Mouse (Mus musculus) T-cell, adult 2 months (primary cell): ENCODE measurements around the gene Cdk5r1.
A peak's percentile ranks its signal among the peaks of the same experiment; 100 is the strongest.
"Not testable (repeated sequence)": the region's sequence is repeated elsewhere in the genome, so short reads cannot be mapped to it uniquely, and the experiment has no call there.

Source experiments
- DNase-seq: peaks from one replicate; pipeline ENCODE4 v3.0.0; 2022; ENCODE audit warnings: low spot score

Cdk5r1 gene

DNA sequence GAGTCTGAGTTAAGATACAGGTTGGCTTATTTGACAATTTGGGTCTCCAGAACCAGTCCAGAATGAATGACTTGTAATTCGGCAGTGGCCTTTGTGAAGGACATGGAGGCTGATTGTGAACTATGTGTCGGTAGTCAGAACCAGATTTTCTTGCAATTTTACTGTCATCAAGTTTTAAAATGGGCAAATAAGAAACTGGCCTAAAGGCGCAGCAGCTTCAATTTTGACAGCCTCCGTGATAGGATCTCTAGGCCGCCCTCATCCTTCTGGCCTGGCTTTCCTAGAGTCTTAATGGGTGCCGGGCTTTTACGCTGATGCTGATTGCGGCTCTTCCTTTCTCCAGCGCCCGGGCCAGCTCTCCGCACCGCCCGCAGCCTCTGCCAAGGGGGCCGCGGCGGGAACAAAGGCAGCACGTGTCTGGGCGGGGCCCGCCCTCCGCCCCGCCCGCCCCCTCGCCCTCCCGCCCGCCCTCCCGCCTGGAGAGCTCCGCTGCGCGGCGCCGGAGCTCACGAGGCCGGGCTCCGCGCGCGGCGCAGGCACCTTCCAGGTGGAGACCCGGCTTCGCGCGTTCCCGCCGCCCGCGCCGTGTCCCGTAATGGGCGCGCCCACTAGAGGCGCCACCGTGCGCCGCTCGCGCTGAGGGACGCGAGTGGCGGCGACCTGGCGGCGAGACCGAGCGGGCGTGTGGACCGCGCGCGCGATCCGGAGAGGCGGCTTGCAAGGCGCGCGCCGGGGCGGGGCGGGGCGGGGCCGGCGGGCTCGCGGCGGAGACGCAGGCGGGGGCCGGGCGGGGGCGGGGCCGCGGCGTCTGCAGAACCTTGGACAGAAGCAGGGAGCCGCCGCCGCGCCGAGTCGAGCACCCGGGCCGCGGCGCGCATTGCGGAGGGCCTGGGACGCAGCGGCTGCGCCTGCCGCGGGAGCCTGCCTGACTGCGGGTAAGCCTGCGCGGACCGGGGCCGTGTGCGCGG lies at the start of gene Cdk5r1:
TSS of gene Cdk5r1 (plus strand) at position 802 of the 968 bp plus-strand sequence.
- peak; percentile 91 for DNase-seq

DNA sequence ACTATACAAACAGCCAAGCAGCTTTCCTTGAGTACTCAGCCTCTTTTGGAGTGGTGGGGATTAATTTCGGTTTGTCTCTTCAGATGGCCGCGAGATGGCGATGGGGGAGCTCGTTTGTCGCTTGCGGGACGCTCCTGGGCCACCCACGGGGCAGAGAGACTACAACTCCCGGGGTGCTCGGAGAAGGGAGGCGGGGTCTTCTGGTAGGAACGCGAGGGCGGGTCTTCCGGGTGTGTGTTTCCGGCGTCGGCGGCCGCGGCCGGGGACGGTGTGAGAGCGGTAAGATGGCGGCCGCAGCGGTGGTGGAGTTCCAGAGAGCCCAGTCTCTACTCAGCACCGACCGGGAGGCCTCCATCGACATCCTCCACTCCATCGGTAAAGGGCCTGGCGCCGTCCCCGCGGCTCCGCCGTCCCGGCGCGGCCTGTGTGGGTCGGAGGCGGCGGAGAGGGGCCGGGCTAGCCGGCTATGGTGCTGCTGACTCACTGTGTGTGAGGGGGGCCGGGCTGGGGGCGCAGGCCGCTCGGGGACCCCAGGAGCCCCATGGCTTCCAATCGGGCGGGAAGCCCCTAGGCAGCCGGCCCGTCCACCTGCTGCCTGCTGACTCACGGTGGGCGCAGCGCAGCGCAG lies 48.3 kb upstream of the Cdk5r1 start, which contains the start of gene Psmd11:
TSS of gene Psmd11 (plus strand) at position 235 of the 628 bp plus-strand sequence.
- peak; percentile 97 for DNase-seq

DNA sequence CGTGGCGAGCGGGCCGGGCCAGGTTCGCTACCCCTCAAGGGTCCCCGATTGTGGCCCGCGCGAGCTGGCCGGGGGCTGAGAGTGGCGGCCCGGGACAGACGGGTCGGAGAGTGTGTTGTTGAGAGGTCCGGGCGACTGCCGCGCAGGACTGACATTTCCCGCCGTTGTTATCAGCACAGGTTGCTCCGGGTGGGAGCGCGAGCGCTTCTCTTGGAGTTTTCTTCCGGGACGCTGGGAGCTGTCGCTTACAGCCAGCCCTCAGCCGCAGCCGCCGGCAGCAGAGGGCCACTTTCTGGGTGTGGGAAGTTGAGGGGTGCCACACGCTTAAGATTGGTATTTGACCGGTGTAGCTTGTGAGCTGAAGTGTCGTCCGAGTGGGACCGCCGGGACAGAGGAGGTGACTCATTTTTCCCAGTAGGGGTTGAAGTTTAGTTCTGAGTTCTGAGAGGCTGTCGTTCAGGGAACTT lies 47.8 kb upstream of the Cdk5r1 start:
- DNase-seq, result no peak

DNA sequence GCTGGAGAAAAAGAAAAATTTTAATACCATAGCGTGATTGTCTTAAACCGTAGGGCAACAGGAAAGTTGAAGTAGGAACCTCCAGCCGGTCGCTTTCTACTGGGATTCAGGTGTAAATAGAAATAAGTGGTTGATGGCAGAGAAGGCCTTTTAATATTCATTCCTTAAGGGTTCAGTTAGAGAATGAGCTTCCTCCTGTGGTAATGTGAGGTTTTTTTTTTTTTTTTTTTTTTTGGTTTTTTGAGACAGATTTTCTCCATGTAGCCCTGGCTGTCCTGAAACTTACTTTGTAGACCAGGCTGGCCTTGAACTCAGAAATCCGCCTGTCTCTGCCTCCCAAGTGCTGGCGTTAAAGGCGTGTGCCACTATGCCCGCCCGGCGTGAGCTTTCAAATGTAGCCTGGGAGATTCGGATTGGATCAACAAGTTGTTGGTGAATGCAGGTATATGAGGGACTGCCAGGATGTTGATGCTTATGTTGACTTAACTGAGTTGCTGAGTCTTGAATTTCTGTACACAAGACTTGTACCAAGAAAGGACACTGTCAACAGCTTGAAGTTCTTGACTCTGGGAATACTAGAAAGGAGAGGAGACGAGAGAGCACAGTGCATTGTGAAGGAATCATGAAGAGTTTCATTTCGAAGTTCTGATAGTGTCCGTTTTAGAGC lies 47.2 kb upstream of the Cdk5r1 start:
- DNase-seq, result no peak

DNA sequence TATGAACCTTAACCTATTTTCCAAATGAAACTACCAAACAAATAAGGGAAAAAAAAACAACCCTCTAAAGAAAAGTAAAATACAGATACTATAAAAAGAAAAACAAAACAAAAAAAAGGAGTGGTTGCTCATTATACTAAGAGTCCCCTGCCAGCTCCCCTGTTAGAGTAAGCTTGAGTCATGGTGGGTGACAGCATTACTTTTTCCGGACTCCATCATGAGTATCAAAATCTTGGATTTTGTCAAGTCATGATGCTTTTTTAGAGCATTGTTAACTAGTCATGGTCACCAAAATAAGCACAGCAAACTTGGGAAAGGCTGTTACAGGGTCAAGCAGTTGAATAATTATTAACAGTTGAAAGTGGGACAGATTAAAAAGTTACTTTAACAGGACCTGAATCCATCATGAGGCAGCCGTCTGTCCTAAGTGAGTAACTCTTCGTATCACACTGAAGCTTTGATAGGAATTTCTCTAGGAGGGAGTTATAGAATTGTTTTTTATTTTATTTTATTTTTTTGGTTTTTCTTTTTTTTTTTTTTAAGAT lies 46.4 kb upstream of the Cdk5r1 start:
- no peak for DNase-seq

DNA sequence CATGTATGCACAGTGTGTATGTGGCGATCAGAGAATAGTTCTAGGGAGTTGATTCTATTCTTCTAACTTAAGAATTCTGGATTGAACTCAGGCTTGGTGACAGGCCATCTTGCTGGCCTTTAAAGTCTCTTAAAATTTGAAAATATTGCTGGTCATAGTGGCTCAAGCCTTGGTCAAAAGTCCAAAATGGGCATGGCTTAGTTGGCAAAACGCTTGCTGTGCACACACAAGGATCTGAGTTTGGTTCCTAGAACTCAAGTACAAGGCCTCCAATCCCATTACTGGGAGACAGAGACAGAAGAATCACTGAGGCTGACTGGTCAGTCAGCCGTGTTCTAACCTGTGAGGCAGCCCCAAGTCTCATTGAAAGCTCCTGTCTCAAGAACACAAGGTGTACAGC lies 29.9 kb upstream of the Cdk5r1 start:
- no peak for DNase-seq

DNA sequence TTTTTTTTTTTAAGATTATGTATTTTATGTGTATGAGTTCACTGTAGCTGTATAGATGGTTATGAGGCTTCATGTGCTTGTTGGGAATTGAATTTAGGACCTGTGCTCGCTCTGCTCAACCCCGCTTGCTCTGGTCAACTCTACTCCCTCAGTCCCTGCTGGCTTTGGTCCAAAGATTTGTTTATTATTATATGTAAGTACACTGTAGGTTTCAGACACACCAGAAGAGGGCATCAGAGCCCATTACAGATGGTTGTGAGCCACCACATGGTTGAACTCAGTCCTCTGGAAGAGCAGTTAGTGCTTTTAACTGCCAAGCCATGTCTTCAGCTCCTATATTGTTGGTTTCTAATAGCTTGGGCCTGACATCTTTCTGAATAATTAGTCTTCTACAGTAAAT lies 27.0 kb upstream of the Cdk5r1 start:
- DNase-seq, result no peak

DNA sequence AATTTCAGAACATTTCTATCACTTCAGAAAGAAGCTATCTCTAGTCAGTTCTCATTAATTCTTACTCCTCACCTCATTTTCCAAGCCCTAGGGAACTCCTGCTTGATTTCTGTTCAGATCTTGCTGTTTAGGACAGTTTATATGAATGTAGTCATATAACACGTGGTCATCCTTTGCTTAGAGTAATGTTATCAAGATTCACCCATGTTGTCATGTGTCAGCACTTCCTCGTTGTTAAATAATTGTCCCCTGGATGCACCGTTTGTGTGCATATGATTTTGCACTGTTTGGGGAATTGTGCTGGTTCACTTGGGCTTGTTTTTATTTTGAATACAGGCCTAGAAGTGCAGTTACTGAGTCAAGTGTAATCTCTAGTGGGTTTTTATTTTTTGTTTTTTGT lies 24.6 kb upstream of the Cdk5r1 start:
- no peak for DNase-seq

DNA sequence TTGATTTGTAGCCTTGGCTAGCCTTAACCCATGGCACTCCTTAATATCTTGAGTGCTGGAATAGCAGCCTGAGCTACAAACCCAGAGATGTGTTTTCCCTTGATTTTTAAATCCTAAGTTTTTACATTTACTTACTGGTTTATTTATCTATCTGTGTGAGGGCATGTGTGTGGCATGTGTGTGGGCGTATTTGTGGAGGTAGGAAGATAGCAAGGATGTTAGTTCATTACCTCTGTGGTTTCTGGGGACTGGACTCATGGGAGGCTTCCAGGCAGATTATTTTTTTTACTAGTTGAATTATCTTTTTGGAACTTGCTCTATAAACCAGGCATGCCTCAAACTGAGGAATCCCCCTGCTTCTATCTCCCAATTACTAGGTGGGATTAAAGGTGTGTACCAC lies 23.6 kb upstream of the Cdk5r1 start:
- DNase-seq, result no peak

DNA sequence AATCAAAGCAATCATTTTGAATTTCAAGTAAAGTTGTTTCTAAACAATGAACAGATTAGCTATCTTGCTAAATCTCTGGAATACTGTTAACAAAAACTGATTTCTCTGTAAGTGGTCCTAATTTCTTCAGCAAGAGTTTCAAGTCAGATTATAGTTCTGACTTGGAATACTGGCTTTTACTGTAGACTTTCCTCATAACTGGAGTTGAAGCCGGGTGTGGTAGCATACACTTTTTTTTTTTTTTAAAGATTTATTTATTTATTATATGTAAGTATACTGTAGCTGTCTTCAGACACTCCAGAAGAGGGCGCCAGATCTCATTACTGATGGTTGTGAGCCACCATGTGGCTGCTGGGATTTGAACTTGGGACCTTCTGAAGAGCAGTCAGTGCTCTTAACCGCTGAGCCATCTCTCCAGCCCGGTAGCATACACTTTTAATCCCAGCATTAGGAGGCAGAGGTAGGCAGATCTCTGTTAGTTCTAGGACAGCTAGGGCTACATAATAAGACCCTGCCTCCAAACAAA lies 13.2 kb upstream of the Cdk5r1 start:
- DNase-seq, result not testable (repeated sequence)

DNA sequence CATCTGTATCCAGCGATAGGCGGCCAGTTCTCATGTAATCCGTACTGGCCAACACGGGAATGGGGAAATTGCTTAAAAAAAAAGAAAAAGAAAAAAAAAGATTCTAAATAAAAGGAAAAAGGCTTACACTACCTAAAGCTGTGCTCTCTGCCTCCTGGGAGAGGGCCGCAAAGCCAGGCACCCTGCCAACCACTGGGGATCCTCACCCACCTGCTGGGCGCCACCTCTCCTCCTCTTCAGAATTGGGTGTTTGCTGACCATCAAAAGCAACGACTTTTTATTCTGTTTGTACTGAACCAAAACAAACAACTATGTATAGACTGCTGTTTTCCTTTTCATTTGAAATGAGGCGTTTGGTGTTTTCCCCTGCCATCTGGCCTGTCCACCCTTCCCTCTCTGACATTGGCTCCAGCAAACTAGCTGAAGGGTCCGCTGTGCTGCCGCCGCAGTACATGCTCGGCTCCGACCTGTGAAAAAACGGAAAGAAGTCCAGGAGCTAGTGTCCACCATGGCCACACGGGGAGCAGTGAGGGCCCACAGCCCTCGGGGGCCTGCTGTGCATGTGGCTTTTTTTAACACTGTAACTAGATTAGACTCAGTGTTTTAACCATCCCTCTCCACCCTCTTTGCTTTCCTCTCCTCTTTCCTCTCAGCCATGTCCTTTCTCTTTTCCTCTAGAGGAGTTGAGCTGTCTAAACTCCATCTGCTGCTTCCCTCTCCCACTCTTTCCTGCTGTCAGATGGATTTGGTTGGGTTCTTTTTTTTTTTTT lies 4.8 kb upstream of the Cdk5r1 start:
- no peak for DNase-seq

DNA sequence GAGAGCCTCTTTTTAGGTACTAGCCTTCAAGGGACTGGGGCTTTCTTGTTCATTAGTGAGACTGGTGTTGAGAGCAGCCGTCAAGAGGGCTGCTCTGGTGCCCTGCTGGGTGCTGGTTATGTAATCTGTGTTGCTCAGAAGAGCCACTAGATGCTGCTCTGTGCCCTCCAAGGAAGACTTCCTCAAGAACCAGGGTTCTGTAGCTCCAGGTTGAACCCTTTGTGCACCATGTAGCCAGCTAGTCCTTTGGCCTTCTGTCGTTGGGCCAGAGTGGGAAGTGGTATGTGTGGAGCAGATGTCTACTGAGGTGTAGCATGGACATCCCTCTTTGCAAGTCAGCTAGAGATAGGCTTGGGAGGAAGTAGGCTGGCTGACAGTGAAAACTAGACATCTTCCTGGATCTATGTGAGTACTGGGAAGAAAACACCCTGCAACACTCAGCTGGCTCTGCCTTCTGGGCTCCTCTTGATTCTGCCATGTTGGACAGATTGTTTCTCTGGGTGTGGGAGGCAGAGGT lies 2.6 kb upstream of the Cdk5r1 start:
- DNase-seq, result no peak

DNA sequence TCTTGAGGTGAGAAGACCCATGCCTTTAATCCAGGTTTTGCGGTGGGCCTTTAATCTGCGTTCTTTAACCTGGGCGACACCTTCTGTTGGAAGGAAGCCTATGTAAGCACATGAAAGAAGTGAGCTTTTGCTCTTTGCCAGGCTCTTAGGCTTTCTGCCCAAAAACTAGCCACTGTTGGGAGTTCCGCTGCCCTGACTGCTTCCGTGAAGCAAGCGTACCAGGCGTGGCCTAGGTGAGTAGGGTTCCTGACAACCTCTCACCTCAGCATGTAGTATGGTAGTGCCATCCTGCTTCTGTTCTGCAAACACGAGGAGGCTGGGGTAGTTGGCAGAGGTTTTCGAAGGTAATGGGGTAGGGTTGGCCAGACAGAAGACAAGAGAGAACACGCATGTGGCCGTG lies 2.0 kb upstream of the Cdk5r1 start:
- DNase-seq, result no peak

DNA sequence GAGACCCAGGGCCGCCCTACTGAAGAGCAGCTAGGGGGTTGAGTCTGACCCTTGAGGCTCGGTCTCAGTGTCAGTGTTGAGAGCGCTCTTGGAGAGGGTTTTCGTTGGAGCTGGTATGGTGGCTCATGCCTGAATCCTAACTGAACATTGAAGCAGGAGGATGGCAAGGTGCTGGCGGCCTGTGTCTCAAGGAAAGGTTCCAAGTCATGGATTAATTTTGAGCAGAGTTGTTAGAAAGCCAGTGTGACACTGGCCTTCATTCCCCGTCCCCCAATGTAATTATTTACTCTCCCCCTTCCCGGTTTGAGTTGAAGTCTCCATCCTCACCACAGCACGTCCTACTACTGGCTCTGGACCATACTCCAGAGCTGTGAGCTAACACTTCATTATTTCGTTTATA lies 1.3 kb upstream of the Cdk5r1 start:
- DNase-seq, result no peak

DNA sequence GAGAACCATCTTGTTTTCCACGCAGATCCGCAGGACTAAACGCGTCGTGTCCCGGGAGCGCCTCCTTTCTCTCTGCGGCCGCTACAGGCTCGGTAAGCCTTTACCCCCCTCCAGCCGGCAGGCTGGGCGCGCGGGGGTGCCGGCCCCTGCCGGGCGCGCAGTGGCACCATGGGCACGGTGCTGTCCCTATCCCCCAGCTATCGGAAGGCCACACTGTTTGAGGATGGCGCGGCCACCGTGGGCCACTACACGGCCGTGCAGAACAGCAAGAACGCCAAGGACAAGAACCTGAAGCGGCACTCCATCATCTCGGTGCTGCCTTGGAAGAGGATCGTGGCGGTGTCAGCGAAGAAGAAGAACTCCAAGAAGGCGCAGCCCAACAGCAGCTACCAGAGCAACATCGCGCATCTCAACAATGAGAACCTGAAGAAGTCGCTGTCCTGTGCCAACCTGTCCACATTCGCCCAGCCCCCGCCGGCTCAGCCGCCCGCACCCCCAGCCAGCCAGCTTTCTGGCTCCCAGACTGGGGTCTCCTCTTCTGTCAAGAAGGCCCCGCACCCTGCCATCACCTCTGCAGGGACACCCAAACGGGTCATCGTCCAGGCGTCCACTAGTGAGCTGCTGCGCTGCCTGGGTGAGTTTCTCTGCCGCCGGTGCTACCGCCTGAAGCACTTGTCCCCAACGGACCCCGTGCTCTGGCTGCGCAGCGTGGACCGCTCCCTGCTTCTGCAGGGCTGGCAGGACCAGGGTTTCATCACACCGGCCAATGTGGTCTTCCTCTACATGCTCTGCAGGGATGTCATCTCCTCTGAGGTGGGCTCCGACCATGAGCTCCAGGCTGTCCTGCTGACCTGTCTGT lies 747 bp downstream of the Cdk5r1 start:
- DNase-seq, result no peak

DNA sequence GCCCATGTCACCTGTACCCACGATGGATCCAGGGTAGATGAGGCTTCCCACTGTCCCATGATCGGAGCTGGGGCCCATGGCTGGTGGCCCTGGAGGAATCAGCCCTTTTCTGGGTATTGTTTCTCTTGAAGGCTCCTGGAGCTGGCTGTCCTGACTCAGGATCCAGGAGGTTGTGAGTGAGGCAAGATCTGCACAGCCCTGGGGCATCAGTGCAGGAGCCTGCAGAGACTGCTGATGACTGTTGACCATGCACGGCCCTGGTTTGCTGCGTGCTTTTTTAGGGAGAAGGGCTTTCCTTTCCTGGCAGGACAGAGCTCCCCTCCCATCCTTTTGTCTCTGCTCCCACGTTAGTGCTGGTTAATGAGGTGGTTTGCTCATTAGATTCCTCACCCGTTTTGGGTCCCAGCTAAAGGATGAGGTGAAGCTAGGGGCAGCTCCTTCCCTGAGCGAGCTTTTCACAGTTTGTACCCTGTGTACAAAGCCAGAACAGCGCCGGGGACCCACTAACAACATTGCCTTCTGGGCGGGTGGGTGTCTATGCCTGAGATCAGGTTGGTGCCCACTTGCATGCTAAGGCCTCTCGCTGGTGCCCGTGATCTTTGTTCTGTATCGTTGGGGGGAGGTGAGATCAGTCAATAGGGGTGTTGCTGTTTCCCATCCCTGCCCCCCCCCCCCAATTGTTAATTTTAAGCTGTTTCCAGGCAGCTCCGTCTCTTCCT lies 2.0 kb downstream of the Cdk5r1 start:
- DNase-seq, result no peak

DNA sequence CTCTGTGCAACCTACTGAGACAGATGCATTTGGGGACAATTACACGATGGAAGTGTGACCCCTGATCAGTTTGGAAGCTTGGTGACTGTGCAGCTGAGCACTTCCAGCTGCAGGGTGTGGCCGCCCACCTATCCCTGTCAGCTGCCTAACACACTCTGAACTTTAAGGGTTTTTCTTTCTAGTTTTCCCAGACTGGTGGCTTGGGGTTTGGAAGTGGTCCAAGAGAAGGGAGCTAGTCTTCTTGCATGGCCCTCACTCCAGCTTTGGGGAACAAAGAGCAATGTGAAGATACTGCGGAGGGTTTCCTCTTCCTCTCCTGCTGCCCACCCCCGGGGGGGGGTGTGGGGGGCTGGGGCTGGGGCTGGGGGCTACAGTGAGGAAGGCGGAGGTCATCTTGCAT lies 2.6 kb downstream of the Cdk5r1 start:
- DNase-seq, result no peak

DNA sequence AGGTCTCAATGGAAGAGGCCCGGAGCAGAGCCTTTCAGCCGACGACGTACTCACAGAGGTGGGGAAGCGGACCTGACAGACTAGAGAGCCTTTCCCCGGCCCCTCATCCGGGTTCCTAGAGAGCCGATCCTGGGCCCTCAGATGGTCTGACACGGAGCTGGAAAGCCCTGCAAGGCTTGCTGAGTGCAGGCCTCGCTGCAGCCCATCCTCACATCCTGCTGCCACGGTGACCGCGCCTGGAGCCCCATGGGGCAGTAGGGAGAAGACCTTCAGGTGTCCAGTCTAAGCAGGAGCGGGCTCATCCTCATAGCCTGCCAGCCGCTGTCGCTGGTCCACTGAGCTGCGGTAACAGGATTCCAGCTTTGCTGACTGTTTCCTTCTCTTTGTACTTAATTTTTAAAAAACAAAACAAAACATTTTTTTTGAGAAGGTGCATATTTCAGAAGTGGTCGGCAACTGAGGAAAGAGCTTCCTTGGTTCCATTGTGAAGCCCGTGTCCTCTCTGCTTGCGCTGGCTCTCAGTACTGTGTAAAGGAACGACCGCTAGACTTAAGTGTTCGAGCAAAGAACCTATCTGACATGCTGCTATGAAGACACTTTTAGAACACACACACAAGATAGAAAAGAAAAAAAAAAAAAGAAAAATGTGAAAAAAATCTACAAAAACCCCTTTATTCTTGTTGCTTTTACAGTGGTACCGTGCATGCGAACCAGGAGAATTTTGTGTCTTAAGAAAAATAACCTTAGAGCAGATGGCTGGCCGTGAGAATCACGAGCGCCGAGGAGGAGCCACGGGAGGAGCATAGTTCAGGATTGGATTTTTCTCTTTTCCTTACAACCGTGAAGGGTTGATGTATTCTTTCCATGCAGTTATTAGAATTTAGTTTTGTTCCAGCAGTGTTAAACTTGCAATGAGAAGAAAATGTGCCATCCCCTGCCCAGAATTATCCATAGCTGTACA lies 3.4 kb downstream of the Cdk5r1 start:
- no peak for DNase-seq
